Mouse (Mus musculus): ENCODE data around the gene Ndufa13. TPM values are rescaled to one million over a fixed set of nuclear protein-coding genes. Genes with fewer than 3 reads are reported as not detected.

The Ndufa13 gene
- polyA plus RNA-seq, 1 experiment from 2014 or later, result 199 TPM

DNA sequence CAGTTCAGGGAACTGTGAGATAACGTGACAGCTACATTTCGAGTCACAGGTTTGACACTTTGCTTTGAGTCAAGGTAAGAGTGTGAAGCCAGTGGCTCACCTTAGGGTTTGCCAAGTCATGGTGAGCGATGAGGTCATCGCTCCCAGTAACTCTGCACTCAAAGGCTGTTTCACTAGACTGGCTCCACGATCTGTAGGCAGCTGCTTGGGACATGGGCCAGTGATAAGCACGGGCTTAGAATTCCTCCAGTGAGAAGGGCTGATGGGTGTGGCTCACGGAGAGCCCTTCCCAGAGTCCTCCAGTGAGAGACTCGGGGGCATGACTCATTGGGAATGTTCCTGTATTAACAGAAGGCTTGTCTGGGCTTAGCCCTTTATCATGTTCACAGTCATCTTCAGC, 53.4 kb downstream of the Ndufa13 start:
- DNase-seq (ENCODE audit: low read depth, low spot score) (peak; percentile 59), ATAC-seq (peak; percentile 86)
- POLR2A ChIA-PET, result no interaction called here
- no peaks in the 10 kb centered on the region for H3K27me3 ChIP-seq
- CTCF ChIA-PET, result no interaction called here
- no peak for TF ChIP-seq CTCF (IDR thresholded peaks at IDR 0.05)
- in situ Hi-C loops (cut with MboI; ENCODE audit: low pct_unique_long_range_greater_than_20kb), result no loop called here

DNA sequence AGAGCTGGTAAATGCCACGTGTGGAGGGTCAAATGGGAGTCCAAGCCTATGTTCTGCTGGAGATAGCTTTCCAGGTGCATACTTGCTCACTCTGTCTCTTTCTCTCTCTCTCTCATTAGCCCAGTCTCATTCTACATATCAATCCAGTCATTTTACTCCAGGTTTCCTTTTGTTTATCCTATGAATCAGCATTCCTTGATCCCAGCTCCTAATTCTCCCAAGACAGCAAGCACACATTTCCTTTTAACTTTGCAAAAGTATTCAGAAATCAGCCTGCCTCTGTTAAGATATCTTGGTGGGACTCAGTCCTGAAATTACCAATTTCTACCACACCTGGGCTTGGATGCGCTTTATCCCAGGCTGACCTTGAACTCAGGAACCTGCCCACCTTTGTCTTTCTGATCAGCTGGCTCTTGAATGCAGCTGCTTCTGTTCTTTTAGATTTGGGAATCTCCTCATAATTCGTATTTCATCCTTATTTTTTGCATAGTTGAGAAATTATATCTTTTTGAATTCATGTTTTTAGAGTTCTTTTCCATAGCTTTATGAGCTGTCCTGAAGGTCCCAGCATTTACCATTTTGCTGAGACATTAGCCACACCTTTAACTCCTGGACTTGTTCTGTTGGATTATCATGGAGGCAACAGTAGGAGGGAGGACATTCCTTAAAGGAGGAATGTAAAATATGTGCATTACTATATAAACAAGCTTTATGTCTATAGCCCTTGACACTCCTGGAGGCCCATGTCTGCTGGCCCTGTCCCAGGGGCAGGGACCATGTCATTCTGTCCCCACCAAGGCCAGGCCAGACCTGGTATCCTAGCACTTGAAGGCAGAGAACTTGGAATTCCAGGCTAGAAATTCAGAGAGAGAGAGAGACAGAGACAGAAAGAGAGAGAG, 54.9 kb downstream of the Ndufa13 start:
- no peak for ATAC-seq
- in situ Hi-C loops (cut with MboI; ENCODE audit: low pct_unique_long_range_greater_than_20kb), result no loop called here

More for the DNA sequence above, 54.9 kb downstream of the Ndufa13 start:
- no peaks in the 10 kb centered on the region for H3K27me3 ChIP-seq
- ChIA-PET CTCF (interaction anchor here (1.0 to 2.1 kb wide), 2 partner anchors 11 to 25 kb away, joined by 3 to 7 read pairs; partner anchors contain the start of gene Lpar2), POLR2A (no interaction called here)
- no peak for TF ChIP-seq CTCF (IDR thresholded peaks at IDR 0.05)
- no peak for DNase-seq (ENCODE audit: low read depth, low spot score)

Other genes with a start within 250 kb of the Ndufa13 start
- 3.0 TPM for gene Zfp964, start 248.1 kb downstream of the Ndufa13 start, polyA plus RNA-seq (2021)
- gene Zfp869, start 191.8 kb downstream of the Ndufa13 start, polyA plus RNA-seq (2021), result 21.1 TPM
- gene Zfp963, start 152.6 kb downstream of the Ndufa13 start, polyA plus RNA-seq (2021), result 3.6 TPM
- gene Gm20422, start 127.7 kb downstream of the Ndufa13 start, polyA plus RNA-seq (2021), result 0.15 TPM
- gene Atp13a1, start 111.4 kb downstream of the Ndufa13 start, polyA plus RNA-seq (2021), result 55.4 TPM
- 17.6 TPM for gene Zfp866, start 111.4 kb downstream of the Ndufa13 start, polyA plus RNA-seq (2021)
- gene Gmip, start 93.9 kb downstream of the Ndufa13 start, polyA plus RNA-seq (2021), result 17.8 TPM
- gene Lpar2, start 80.1 kb downstream of the Ndufa13 start, polyA plus RNA-seq (2021), result 8.3 TPM
- 8.0 TPM for gene Pbx4, start 70.1 kb downstream of the Ndufa13 start, polyA plus RNA-seq (2021)
- gene Cilp2, start 14.9 kb downstream of the Ndufa13 start, polyA plus RNA-seq (2021), result 0.03 TPM
- 3.7 TPM for gene Tssk6, start 374 bp downstream of the Ndufa13 start, polyA plus RNA-seq (2021)
- gene Yjefn3, start 154 bp upstream of the Ndufa13 start, polyA plus RNA-seq (2021), result 5.3 TPM
- gene Gatad2a, start 93.8 kb upstream of the Ndufa13 start, polyA plus RNA-seq (2021), result 75.2 TPM
- gene Mau2, start 140.2 kb upstream of the Ndufa13 start, polyA plus RNA-seq (2021), result 53.4 TPM
- gene Sugp1, start 140.3 kb upstream of the Ndufa13 start, polyA plus RNA-seq (2021), result 37.0 TPM
- gene Tm6sf2, start 170.4 kb upstream of the Ndufa13 start, polyA plus RNA-seq (2021), result 1.3 TPM
- gene Hapln4, start 180.9 kb upstream of the Ndufa13 start, polyA plus RNA-seq (2021), result 7.3 TPM
- 0.01 TPM for gene Ncan, start 218.3 kb upstream of the Ndufa13 start, polyA plus RNA-seq (2021)
- gene Nr2c2ap, start 228.8 kb upstream of the Ndufa13 start, polyA plus RNA-seq (2021), result 35.1 TPM
- 19.6 TPM for gene Rfxank, start 236.6 kb upstream of the Ndufa13 start, polyA plus RNA-seq (2021)
- gene Borcs8, start 236.9 kb upstream of the Ndufa13 start, polyA plus RNA-seq (2021), result 80.3 TPM
- gene Mef2b, start 237.2 kb upstream of the Ndufa13 start, polyA plus RNA-seq (2021), result 0.54 TPM